Mouse (Mus musculus): Measurements from ENCODE around the gene Tmem223. TPM values are rescaled to one million over a fixed set of nuclear protein-coding genes. Genes with fewer than 3 reads are reported as not detected.

Gene Tmem223
- total RNA-seq, 1 experiment from 2014 or later = 12.6 TPM

DNA sequence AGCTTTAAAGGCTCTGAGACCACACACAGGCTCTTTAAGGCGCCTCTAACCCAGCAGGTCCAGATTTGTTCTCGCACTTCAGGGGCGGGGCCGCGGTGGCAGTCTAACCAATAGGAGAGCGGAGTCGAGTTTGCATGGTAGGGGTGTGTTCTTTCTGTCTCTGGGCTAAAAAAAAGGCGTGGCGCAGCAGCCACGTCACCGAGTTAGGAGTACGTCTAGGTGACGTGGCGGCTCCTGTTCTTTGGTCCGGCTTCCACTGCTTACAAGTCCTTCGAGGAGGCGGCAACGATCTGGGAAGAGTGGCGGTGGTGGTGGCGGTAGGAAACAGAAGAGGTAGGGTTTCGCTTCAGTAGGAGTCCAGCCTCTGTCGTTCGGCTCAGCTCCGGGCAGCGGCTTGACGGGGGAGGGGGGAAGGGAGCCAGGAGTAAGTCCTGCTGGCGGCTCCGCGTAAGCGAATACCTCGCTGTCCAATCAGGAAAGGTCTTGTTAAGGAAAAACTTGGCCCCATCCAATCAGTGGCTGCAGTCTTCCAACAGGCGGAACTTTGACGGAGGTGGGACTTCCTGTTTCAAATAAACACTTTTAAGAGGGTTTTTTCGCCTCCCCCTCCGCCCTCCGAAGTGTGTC is 29.4 kb upstream of the Tmem223 start, which contains the start of gene Stx5a:
Gene Stx5a, plus strand, starts transcription at position 171 of the 627 bp plus-strand sequence.
- peak; percentile 94 for ATAC-seq (replicated peaks; ENCODE audit: insufficient number of reproducible peaks, low FRiP score, low TSS enrichment, poor library complexity, severe bottlenecking)

DNA sequence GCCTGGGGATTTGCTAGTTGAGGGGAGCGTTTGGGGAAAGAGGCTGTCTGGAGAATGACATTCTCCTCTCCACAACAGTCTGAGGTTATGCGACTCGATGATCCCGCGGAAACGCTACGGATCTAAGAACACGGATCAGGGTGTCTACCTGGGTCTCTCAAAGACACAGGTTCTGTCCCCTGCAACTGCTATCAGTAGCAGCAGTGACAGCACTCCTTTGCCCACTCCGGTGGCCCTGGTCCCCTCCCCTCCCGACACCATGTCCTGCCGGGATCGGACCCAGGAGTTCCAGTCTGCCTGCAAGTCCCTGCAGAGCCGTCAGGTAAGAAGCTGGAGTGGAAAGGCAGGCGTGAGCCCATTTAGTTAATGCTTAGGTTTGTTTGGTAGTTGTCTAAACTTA is 28.6 kb upstream of the Tmem223 start:
- ATAC-seq (replicated peaks; ENCODE audit: insufficient number of reproducible peaks, low FRiP score, low TSS enrichment, poor library complexity, severe bottlenecking) = no peak

DNA sequence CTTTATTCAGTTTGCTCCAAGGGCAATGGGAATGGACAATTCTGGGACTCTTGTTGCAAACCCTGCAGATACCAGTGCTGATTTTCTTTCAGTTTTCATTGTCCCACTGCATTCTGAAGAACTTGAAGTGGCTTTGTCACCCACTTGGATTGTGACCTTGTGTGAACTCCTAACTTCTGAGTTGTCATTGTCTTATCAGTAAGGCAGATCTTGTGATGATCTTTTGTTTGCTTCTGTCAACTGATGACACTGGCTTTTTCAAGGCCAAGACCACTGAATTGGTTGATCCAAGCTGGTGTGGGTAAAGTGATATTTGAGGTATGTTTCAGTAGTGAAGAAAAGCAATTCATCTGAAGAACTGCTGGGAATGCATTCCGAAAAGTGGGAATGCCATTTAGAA is 25.4 kb upstream of the Tmem223 start:
- no peak for ATAC-seq (replicated peaks; ENCODE audit: insufficient number of reproducible peaks, low FRiP score, low TSS enrichment, poor library complexity, severe bottlenecking)

DNA sequence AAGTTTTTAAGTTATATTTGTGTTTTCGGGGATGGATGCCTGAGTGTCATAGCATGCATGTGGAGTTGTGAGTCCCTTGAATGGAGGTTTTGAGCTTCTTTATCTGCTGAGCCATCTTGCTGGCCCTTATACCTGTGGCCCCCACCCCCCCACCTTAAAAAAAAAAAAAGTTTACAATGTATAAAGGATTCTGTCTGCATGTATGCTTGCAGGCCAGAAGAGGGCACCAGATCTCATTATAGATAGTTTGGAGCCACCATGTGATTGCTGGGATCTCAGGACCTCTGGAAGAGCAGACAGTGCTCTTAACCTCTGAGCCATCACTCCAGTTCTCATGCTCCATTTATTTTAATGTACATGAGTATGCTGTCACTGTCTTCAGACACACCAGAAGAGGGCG is 23.4 kb upstream of the Tmem223 start:
- no peak for ATAC-seq (replicated peaks; ENCODE audit: insufficient number of reproducible peaks, low FRiP score, low TSS enrichment, poor library complexity, severe bottlenecking)

DNA sequence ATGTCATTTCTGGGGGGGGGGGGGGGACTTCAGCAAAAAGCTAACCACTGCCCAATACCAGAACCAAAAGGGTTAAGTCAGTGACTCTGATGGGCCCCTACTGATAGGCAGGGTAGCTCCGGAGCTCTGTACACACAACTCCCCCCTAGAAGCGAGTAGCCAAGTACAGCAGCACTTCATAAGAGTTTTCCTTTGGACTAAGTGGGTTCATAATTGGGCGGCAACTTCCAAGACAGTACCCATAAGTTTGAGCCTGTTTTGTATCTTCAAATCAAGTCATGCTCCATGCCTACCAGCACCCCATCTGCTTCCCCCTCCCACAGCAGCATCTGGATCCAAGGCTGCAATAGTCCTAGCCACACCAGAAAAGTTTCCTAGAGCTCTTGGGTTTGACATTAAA is 15.1 kb upstream of the Tmem223 start:
- ATAC-seq (replicated peaks; ENCODE audit: insufficient number of reproducible peaks, low FRiP score, low TSS enrichment, poor library complexity, severe bottlenecking) = no peak

DNA sequence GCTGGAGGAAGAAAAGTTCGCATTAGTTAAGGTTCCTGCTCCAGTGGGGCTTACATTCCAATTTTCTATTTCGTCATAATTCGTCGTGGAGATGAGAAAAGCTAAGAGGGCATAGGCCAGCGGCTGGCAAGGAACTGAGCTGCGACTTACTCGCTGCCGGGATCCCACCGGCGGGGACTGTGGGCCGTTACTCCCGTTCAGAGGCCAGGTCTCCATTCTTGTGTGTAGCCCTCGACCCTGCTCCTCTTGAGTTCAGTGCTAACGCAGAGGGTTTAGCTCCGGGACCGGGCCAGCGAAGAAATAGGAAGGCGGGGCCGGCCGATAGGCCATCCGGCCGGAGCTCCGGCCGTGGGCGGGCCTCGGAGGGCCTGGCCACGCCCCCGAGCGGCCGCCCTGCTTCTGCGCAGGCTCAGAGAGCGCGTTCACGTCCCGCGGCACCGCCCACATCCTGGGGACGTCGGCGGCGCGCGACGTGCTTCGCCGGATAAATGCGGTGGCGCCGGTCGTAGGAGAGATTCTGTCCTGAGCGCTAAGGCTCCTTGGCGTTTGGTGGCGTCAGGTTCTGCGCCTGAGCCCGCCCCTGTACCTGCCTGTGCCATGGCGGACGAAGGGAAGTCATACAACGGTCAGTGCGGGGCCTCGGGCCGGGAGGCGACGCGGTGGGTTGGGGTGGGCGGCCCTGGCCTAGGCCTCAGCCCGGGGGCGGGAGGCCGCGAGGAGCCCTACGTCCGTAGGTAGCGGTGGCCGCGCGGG is 14.0 kb upstream of the Tmem223 start, which contains the start of gene Nxf1:
Gene Nxf1, plus strand, starts transcription at position 439 of the 753 bp plus-strand sequence.
- peak; percentile 86 for ATAC-seq (replicated peaks; ENCODE audit: insufficient number of reproducible peaks, low FRiP score, low TSS enrichment, poor library complexity, severe bottlenecking)

DNA sequence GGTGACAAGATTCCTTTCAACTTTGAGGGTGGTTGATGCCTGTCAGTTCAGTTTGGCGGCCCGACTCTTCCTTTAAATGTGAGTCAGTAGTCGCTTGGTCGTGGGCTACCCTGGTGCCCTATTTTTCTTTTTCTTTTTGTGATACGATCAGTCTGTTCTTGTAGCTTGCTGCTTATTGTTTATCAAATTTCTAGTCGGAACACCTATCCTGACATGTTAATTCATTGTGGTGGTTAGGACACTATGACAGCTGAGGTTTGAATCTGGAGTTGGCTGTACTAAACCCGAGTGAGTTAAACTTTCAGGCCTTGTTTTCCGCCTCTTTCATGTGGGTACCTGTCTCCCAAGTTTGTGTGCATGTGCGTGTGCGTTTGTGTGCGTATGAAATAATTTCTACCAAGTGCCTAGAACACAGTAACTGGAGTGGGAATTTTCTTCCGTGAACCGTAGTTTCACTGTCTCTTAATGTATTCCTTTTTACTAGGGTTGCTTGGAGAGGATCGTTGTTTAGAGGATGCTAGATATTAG is 13.3 kb upstream of the Tmem223 start:
- ATAC-seq (replicated peaks; ENCODE audit: insufficient number of reproducible peaks, low FRiP score, low TSS enrichment, poor library complexity, severe bottlenecking) = no peak

DNA sequence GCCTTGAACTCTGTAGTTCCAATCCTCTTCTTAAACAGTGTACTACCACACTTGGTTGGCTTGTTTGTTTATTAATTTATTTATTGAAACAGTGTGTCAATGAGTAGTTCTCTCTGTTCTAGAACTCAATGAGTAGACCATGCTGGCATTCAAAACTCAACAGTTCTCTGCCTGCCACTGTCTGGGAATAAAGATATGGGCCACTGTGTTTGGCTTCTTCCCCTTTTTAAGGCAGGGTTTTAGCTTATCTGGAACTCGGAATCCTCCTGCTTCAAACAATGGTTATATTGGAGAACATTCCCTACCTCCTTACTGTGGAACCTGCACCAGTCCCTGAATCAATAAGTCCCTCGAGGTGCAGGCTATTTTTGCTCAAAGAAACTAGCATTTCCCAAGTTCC is 11.9 kb upstream of the Tmem223 start:
- no peak for ATAC-seq (replicated peaks; ENCODE audit: insufficient number of reproducible peaks, low FRiP score, low TSS enrichment, poor library complexity, severe bottlenecking)

DNA sequence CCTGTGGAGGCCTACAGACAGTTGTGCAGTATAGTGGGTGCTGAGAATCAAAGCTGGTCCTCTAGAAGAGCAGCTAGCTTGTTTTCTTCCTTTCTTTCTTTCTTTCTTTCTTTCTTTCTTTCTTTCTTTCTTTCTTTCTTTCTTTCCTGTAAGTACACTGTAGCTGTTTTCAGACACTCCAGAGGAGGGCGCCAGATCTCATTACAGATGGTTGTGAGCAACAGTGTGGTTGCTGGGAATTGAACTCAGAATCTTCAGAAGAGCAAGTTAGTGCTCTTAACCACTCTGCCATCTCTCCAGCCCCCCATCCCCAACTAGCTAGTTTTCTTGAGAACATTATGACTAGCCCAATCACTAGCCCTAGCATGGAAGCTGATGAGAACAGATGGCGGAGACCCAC is 10.0 kb upstream of the Tmem223 start:
- ATAC-seq (replicated peaks; ENCODE audit: insufficient number of reproducible peaks, low FRiP score, low TSS enrichment, poor library complexity, severe bottlenecking) = no peak

DNA sequence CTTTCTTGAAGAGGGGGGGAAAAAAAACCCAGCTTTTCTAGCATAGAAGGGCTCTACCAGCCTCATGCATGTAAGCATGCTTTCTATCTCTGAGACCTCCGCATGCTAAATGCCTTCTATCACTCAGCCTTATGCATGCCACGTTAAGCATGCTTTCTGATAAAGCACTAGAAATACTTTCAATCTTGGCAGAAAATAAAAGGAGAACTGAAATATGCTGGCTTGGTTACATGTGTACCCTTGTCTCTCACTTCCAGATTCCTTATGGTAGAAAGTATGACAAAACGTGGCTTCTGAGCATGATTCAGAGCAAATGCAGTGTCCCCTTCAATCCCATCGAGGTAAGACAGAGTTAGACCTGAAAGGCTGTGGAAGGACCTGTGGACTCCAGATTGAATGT is 7.5 kb upstream of the Tmem223 start:
- no peak for ATAC-seq (replicated peaks; ENCODE audit: insufficient number of reproducible peaks, low FRiP score, low TSS enrichment, poor library complexity, severe bottlenecking)

DNA sequence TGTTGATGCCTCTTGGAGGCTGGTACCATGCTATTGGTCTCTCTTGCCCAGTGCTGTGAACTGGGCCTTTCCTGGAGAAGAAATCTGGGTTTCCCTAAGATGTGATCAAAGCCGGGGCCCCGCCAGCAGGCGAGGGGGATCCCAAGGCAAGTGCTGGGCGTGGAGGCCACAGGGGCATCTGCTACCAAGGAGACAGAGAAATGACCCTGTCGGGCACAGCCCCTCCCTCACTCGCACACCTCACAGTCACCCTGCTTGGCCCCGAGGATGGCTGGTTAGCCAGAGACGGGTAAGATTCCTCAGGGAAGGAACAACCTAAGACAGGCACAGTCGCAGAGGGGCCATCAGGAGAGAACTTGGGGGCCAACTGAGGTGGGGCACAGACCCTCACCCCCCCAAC is 5.2 kb upstream of the Tmem223 start:
- ATAC-seq (replicated peaks; ENCODE audit: insufficient number of reproducible peaks, low FRiP score, low TSS enrichment, poor library complexity, severe bottlenecking) = no peak

DNA sequence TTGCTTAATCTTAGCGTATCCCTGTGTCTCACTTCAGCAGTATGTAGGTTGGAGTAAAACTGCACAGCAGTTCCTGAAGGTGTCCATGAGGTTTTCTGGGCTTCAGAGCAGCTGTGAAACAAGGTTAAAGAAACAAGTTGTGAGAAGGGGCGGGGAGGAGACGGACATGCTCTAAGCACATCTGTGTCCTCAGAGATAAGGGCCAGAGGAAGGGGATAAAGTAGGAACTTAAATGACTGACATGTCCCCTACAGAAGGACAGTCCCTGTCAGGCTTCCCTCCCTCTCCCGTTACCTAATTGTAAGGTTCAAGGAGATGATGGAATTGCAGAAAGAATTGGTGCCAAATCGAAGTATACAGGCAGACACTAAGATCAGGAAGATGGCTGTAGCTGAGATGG is 2.2 kb downstream of the Tmem223 start:
- no peak for ATAC-seq (replicated peaks; ENCODE audit: insufficient number of reproducible peaks, low FRiP score, low TSS enrichment, poor library complexity, severe bottlenecking)

DNA sequence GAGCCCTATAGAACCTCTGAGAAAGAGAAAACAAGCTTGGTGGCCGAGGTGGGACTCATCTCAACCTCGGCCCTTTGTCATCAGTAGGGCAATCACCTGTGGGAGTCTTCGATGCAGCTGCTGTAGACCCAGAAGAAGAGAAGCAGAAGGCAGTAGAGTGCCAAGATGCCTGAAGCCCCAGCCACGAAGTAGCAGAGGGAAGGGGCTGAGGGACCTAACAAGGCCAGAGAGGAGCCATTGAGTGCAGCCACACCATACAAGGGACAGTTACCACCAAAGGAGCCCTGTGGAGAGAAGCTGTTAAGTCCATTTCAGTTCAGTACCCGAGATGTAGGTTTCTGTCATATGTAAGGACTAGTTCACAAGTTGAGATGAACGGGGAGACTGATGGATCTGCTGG is 2.6 kb downstream of the Tmem223 start:
- ATAC-seq (replicated peaks; ENCODE audit: insufficient number of reproducible peaks, low FRiP score, low TSS enrichment, poor library complexity, severe bottlenecking) = no peak

DNA sequence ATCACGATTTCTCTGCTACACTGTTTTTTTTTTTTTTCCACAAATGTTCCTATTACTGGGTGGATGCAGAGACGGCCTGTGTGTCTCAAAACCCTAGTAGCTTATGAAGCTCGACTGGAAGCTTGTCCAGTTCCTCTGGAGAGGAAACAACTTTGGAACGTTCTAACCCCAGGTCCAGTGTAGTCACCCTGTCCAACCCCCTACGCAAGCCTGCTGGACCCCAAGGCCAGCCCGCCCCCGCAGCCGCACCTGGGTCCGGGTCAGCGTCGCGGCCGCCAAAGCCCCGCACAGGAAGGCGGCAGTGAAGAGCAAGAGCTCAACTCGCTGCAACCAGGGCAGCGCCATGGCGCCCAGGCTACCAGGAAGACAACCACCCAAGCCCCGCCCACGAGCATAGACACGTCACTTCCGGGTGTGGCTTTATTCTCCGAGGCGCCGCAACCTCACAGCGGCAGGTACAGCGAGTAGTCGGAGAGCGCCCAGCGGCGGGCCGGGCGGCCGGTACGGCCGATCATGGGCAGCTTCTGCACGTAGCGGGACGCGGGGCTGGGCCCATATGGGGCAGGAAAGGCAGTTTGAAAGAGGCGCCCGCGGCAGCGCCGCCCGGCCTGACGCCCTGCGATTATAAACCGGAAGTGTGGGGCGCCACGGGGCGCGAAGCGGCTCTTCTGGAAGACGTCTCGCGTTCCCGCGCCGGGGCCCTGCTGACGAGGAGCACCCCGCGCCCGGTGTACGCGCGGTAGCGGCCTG is 3.5 kb downstream of the Tmem223 start, which contains the start of gene Tmem179b:
Gene Tmem179b, minus strand, starts transcription at position 382 of the 750 bp plus-strand sequence.
- peak; percentile 87 for ATAC-seq (replicated peaks; ENCODE audit: insufficient number of reproducible peaks, low FRiP score, low TSS enrichment, poor library complexity, severe bottlenecking)

DNA sequence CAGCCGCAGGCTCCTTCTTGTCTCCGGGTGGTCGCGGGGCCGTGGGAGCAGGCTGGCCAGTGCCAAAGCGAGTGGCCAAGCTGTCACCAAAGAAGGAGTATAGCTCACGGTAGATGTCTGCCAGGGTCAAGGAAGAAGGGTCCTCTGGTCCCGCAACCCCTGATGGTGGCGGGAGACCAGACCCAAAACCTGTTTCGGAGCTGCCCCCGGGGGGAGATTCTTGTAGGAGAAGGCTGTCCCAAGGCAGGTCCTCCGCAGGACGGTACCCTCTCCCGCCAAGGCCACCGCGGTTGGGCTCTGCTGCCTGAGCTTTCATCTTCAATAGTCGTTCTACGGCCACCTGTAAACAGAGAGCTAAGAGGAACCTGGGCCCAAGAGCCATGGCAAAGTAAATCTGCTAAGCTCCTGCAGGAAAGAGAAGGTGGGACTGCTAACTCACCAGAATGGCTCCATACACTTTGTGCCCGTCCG is 4.2 kb downstream of the Tmem223 start:
- no peak for ATAC-seq (replicated peaks; ENCODE audit: insufficient number of reproducible peaks, low FRiP score, low TSS enrichment, poor library complexity, severe bottlenecking)

DNA sequence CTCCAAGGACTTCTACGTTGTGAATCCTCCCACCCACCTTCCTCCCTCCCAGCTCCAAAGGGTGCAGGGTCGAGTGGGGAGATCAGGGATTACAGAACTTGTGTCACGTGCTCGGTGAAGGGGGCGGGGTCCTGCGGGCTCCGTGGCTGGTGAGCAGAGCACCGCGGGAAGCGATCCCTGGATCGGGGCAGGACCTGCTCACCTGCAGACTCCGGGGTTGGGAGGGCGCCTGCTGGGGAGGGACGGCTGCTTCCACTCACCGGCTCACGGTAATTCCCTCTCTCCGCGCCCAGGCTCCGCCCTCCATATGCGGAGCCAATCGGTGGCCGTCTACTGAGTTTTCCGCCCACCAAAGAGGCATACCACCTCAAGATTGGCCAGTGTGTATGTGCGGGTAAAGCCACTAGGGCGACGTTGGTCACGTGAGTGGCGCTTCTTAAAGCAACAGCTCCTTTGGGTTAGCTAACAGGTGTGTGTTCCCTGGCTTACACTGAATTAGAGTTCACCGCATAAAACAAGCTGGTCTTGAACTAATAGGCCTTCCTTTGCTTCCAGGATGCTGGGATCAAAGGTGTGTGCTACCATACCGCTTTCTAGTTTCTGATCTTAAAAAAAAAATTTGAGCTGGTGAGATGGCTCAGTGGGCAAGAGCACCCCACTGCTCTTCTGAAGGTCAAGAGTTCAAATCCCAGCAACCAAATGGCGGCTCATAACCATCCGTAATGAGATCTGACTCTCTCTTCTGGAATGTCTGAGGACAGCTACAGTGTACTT is 15.4 kb downstream of the Tmem223 start, which contains the start of gene Taf6l:
Gene Taf6l, minus strand, starts transcription at position 410 of the 774 bp plus-strand sequence.
- ATAC-seq (replicated peaks; ENCODE audit: insufficient number of reproducible peaks, low FRiP score, low TSS enrichment, poor library complexity, severe bottlenecking) = peak; percentile 98

DNA sequence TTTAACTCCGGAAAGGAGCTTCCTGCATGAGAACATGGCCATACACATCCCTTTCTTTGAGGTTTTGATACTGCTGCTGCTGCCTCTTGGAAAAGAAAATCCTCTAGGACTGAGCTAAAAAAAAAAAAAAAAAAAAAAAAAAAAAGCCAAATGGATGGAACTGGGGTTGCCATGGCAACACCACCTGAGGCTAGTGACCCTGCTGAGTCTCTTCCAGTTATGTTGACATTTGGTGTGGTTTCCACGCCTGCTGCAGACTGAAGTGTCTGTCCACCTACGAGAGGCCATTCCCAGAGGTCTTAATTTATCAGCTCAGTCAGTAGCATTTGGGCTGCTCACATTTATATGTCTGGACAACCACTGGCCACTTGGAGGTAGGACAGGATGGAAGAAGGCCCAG is 17.7 kb downstream of the Tmem223 start:
- ATAC-seq (replicated peaks; ENCODE audit: insufficient number of reproducible peaks, low FRiP score, low TSS enrichment, poor library complexity, severe bottlenecking) = no peak

DNA sequence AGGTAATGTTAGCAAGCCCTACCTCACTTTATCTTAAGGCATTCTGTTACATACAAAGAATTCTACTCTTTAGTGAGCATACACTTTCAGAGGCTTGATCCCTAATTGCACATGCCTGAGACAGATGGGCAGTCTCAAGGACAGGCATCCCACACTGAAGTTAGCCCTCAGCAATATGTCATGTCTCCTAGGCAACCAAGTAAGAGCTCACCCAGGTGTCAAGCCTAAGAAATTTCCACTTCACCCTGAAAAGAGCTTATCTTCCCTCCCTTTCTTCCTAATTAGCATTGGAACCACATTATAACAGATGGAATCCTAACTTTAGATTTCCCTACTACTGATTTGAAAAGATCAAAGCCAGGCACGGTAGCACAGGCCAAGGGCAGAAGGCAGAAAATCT is 18.4 kb downstream of the Tmem223 start:
- ATAC-seq (replicated peaks; ENCODE audit: insufficient number of reproducible peaks, low FRiP score, low TSS enrichment, poor library complexity, severe bottlenecking) = no peak

Data from monocyte, adult 5-6 weeks (primary cell).